Mouse (Mus musculus) lung, adult 10 weeks (tissue): ENCODE data around the gene Ogn. TPM values are rescaled to one million over a fixed set of nuclear protein-coding genes. Genes with fewer than 3 reads are reported as not detected.

ENCODE experiments used
- polyA plus RNA-seq: library from polyadenylated mRNA; stranded (reverse); fragments of 350-450 nt; fragmentation: Illumina TruSeq; extraction: RNeasy Lipid Tissue Mini Kit (QIAGEN cat#74804); gene quantifications from one replicate; pipeline ENCODE4 v1.2.3, GENCODE M21; 2014; ENCODE audit warnings: low read depth, low replicate concordance; ENCODE audit not compliant: insufficient read depth

Ogn gene
- polyA plus RNA-seq, result 173 TPM

DNA sequence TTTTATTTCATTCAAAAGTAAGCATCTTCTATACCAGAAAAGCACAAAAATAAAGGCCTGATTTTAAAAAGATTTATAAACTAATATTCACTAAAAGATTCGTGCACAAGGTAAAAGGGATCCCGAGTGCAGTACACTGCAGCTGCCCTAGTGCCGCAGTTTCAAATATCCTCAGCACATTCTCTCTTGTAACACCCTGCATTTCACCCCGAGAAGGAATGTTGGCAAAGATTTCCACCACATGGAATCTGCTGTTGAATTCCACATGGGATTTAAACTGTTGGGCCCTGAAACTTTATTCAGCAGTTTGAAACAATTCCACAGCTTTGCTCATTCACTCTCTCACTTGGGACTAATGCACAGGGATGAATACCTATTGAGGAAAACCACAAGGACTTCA is at the start of gene Ogn:
TSS of gene Ogn (plus strand) at position 333 of the 400 bp plus-strand sequence.

DNA sequence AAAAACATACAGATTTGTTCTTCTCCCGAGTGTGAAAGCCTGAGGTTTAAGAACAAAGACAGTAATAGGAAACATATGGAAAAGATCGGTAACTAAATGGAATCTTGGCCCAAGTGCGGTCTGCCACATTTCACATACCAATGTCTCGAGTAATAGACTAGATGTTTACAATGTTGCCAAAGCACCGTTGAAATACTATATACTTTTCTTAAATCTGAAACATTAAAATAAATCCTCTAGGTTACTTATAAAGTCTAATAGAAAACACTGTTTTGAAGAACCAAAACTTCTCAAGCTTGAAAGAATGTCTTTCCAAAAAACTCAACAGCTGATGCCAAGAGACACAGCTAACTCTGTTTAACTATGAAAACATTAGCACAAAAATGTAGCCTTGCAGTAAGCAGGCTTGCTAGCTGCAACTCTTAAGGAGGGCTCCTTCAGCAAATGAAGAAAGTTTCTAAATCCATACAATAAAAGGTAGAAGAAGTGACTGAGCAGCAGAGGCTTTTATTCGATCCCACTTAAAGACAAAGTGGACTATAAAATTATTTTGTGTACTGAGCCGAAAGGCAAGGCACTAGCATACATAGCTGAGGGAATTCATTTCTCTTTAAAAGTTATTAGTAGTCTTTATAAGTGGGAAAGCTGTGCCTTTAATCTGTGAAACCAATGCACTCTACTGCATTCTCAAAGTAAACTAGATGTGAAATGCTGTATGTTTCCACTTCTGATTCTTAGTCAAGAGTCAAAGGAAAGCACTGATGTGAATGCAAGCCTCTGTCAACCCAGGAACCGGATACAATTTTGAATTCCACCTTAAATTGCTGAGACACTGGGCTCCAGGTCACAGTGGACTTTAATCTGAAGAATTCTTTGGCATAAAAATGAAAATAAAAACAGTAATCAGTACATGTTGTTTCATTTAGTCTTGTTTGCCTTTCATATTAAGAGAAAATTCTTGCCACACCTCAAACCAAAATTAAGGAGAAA is 26.0 kb upstream of the Ogn start, which contains the start of gene Omd:
TSS of gene Omd (plus strand) at position 922 of the 990 bp plus-strand sequence.

DNA sequence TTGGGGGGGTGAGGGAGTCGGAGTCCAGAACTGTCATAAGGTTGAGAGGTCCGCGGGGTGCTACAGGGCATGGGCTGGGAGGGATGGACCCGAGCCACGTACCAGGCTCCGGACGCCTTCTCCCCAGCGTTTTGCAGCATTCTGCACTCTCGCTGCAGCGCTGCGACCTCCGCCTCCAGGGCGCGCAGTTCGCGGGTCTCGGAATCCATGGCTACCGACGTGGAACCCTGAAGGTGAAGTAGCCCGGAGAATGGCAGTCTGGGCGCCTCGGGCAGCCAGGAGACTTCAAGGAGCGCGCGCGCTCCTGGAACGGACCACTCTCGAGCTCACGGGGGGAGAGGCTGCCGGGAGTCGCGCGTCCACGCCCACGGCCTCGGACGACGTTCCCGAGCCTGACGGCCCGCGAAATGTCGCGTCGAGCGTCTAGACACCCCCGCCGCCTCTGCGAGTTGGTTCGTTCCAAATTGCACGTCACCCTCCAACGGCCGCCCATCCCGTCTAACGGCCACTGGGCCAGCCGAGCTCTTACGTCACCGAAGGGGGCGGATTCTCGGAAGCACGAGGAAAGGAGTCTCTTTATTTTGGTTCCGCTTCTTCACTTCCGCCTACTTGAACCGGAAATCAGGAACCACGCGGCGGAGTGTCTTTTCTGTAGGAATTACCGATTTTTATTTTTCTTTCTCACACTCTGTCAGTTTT is 44.8 kb downstream of the Ogn start, which contains the start of the genes Cenpp and Nol8:
TSS of gene Cenpp (minus strand) at position 305 of the 699 bp plus-strand sequence.
TSS of gene Nol8 (plus strand) at position 598 of the 699 bp plus-strand sequence.

Other genes starting within 250 kb of the Ogn start
- gene Ippk, start 186.8 kb upstream of the Ogn start, polyA plus RNA-seq, result 8.8 TPM
- not detected for gene Tes3-ps, start 114.7 kb upstream of the Ogn start, polyA plus RNA-seq
- gene Ecm2, start 103.2 kb upstream of the Ogn start, polyA plus RNA-seq, result 10.1 TPM
- gene Aspn, start 63.6 kb upstream of the Ogn start, polyA plus RNA-seq, result 13.5 TPM
- gene Omd, start 25.6 kb upstream of the Ogn start, polyA plus RNA-seq, result 2.6 TPM
- gene Cenpp, start 44.7 kb downstream of the Ogn start, polyA plus RNA-seq, result 0.85 TPM
- gene Nol8, start 45.0 kb downstream of the Ogn start, polyA plus RNA-seq, result 5.1 TPM
- 8.7 TPM for gene Iars, start 74.1 kb downstream of the Ogn start, polyA plus RNA-seq
- not detected for gene Gm30302, start 191.0 kb downstream of the Ogn start, polyA plus RNA-seq